Mouse (Mus musculus): ENCODE measurements around the gene Psap.

Gene Psap

GRCm38 (mm10) chr10:60266842-60267401 lies 10.5 kb upstream of the Psap start:
- no peak for DNase-seq

GRCm38 (mm10) chr10:60268738-60269137 lies 8.7 kb upstream of the Psap start:
- no peak for DNase-seq

GRCm38 (mm10) chr10:60269141-60270064 lies 8.0 kb upstream of the Psap start:
- no peak for DNase-seq

- no peak for DNase-seq
These were observed 6.4 kb upstream of the Psap start for GRCm38 (mm10) chr10:60271015-60271414.

GRCm38 (mm10) chr10:60272241-60272640 lies 5.2 kb upstream of the Psap start:
- no peak for DNase-seq

- DNase-seq: no peak
These were observed 4.0 kb upstream of the Psap start for GRCm38 (mm10) chr10:60273382-60273781.

GRCm38 (mm10) chr10:60278006-60278399 lies 576 bp downstream of the Psap start:
- DNase-seq: no peak

GRCm38 (mm10) chr10:60278786-60279185 lies 1.4 kb downstream of the Psap start:
- DNase-seq: no peak

GRCm38 (mm10) chr10:60279290-60279940 lies 2.0 kb downstream of the Psap start:
- DNase-seq: no peak

GRCm38 (mm10) chr10:60279941-60280301 lies 2.5 kb downstream of the Psap start:
- peak; percentile 74 for DNase-seq

- no peak for DNase-seq
These were observed 2.9 kb downstream of the Psap start for GRCm38 (mm10) chr10:60280353-60280752.

GRCm38 (mm10) chr10:60281571-60282050 lies 4.2 kb downstream of the Psap start:
- no peak for DNase-seq

GRCm38 (mm10) chr10:60282116-60283014 lies 4.9 kb downstream of the Psap start:
- DNase-seq: no peak

GRCm38 (mm10) chr10:60284248-60284647 lies 6.8 kb downstream of the Psap start:
- no peak for DNase-seq

GRCm38 (mm10) chr10:60284676-60285111 lies 7.3 kb downstream of the Psap start:
- DNase-seq: no peak

GRCm38 (mm10) chr10:60285183-60285582 lies 7.8 kb downstream of the Psap start:
- no peak for DNase-seq

- peak; percentile 78 for DNase-seq
These were observed 8.4 kb downstream of the Psap start for GRCm38 (mm10) chr10:60285676-60286372.

GRCm38 (mm10) chr10:60286546-60286945 lies 9.1 kb downstream of the Psap start:
- DNase-seq: no peak

- no peak for DNase-seq
These were observed 9.7 kb downstream of the Psap start for GRCm38 (mm10) chr10:60287161-60287560.

GRCm38 (mm10) chr10:60287726-60288125 lies 10.3 kb downstream of the Psap start:
- no peak for DNase-seq

GRCm38 (mm10) chr10:60289216-60289615 lies 11.8 kb downstream of the Psap start:
- DNase-seq: no peak

All from kidney, postnatal 10 days (tissue).